Mouse (Mus musculus) heart, embryonic 12.5 days (tissue): ENCODE results near the gene 2210408I21Rik. TPM values are rescaled to one million over a fixed set of nuclear protein-coding genes. Genes with fewer than 3 reads are reported as not detected.

Source experiments
- polyA plus RNA-seq: library from polyadenylated mRNA; unstranded; fragments of >200 nt; fragmentation: Nextera tagmentation; extraction: Ambion mirVana; gene quantifications from 2 replicates; pipeline ENCODE4 v1.2.1, GENCODE M21; 2016

2210408I21Rik gene
- polyA plus RNA-seq, 1 experiment from 2014 or later: 6.7 TPM

Other genes with a start within 250 kb of the 2210408I21Rik start
- 30.8 and 32.1 TPM in 2 replicates for gene Slf1, start 67 bp upstream of the 2210408I21Rik start, polyA plus RNA-seq